Mouse (Mus musculus) right cerebral cortex, adult 2 months (tissue): ENCODE data around the gene Hist1h1e.

Experiments
- DNase-seq, 2 experiments: peaks; one replicate each; pipeline ENCODE4 v3.0.0; 2021 to 2022; ENCODE audit warnings: low spot score in 2 of 2

Hist1h1e gene

GRCm38 (mm10) chr13:23622175-23622671 is at the start of gene Hist1h1e:
Hist1h1e (minus strand) TSS chr13:23622558.
- peak; percentile 84 to 88 for DNase-seq

GRCm38 (mm10) chr13:23662536-23662935 is 40.2 kb upstream of the Hist1h1e start:
- DNase-seq = no peak

GRCm38 (mm10) chr13:23659636-23660366 is 37.4 kb upstream of the Hist1h1e start:
- DNase-seq = no peak

- DNase-seq = no peak
Measured at GRCm38 (mm10) chr13:23630653-23631052, 8.3 kb upstream of the Hist1h1e start.

- no peak for DNase-seq
Measured at GRCm38 (mm10) chr13:23622861-23623450, 598 bp upstream of the Hist1h1e start.

- DNase-seq = peak; percentile 67 to 75
Measured at GRCm38 (mm10) chr13:23621532-23622174, 705 bp downstream of the Hist1h1e start.

- peak; percentile 71 to 84 for DNase-seq
Measured at GRCm38 (mm10) chr13:23620733-23621531, 1.4 kb downstream of the Hist1h1e start, which contains the start of gene Hist1h2be. Hist1h2be (minus strand) TSS chr13:23621124.

GRCm38 (mm10) chr13:23620056-23620732 is 2.2 kb downstream of the Hist1h1e start:
- DNase-seq = peak in 1 of 2 experiments; percentile 6

- no peak for DNase-seq
Measured at GRCm38 (mm10) chr13:23611638-23612037, 10.7 kb downstream of the Hist1h1e start.

- no peak for DNase-seq
Measured at GRCm38 (mm10) chr13:23610393-23610792, 12.0 kb downstream of the Hist1h1e start.

GRCm38 (mm10) chr13:23609844-23610243 is 12.5 kb downstream of the Hist1h1e start:
- DNase-seq = no peak

GRCm38 (mm10) chr13:23609209-23609608 is 13.1 kb downstream of the Hist1h1e start:
- no peak for DNase-seq

- no peak for DNase-seq
Measured at GRCm38 (mm10) chr13:23605052-23605451, 17.3 kb downstream of the Hist1h1e start.

- DNase-seq = no peak
Measured at GRCm38 (mm10) chr13:23604452-23604851, 17.9 kb downstream of the Hist1h1e start.

GRCm38 (mm10) chr13:23603182-23603699 is 19.1 kb downstream of the Hist1h1e start:
- no peak for DNase-seq

- peak; percentile 65 to 83 for DNase-seq
Measured at GRCm38 (mm10) chr13:23597957-23598356, 24.4 kb downstream of the Hist1h1e start.

- DNase-seq = no peak
Measured at GRCm38 (mm10) chr13:23595622-23596372, 26.6 kb downstream of the Hist1h1e start.

GRCm38 (mm10) chr13:23595185-23595584 is 27.2 kb downstream of the Hist1h1e start:
- DNase-seq = no peak

- DNase-seq = no peak
Measured at GRCm38 (mm10) chr13:23593051-23593770, 29.1 kb downstream of the Hist1h1e start.
